9 mouse cellular contexts compared by ENCODE assay signal in genomic region chr12:86679991-86680491, GRCm38 (mm10). TPM values are rescaled to one million over a fixed set of nuclear protein-coding genes. Genes with fewer than 3 reads are reported as not detected.
DNase-seq lines count a peak whose midpoint lies in the region; ATAC-seq lines count a peak whose summit lies in the region.
"Had no signal": no experiment of that assay in that cellular context is flagged by ENCODE, and none has a peak within 500 bp of the region (broad histone marks: within the 10 kb centered on the region; RNA-seq: fewer than 3 reads in every experiment).

No protein-coding gene starts in this region.

- peak overlapping the region; percentile 98 for H3K4me2 ChIP-seq in heart, embryonic 12.5 days
- H3K4me2 ChIP-seq in hindbrain, embryonic 15.5 days = peak overlapping the region; percentile 80
- peak overlapping the region; percentile 86 for H3K4me2 ChIP-seq in midbrain, embryonic 15.5 days

- no peaks in the 10 kb centered on the region for H3K36me3 ChIP-seq in heart, embryonic 12.5 days
- peaks cover 22% of the 10 kb centered on the region for H3K36me3 ChIP-seq in embryonic facial prominence, embryonic 10.5 days (replicated peaks)
- no peaks in the 10 kb centered on the region for H3K36me3 ChIP-seq in hindbrain, embryonic 15.5 days
- no peaks in the 10 kb centered on the region for H3K36me3 ChIP-seq in midbrain, embryonic 15.5 days (replicated peaks)

- peak overlapping the region; percentile 64; the same call in 1 of the 2 replicates for H3K27ac ChIP-seq in heart, embryonic 12.5 days (ENCODE audit: poor library complexity, severe bottlenecking)
- peak overlapping the region; percentile 96 for H3K27ac ChIP-seq in embryonic facial prominence, embryonic 10.5 days (replicated peaks)
- H3K27ac ChIP-seq in hindbrain, embryonic 15.5 days (replicated peaks) = peak overlapping the region; percentile 94
- H3K27ac ChIP-seq in midbrain, embryonic 15.5 days = peak overlapping the region; percentile 96

- peak overlapping the region; percentile 81 for H3K4me3 ChIP-seq in heart, embryonic 12.5 days
- peak overlapping the region; percentile 89 for H3K4me3 ChIP-seq in embryonic facial prominence, embryonic 10.5 days
- H3K4me3 ChIP-seq in hindbrain, embryonic 15.5 days = peak overlapping the region; percentile 84
- H3K4me3 ChIP-seq in midbrain, embryonic 15.5 days = peak overlapping the region; percentile 99

- H3K4me1 ChIP-seq in heart, embryonic 12.5 days (replicated peaks) = peaks cover 37% of the 10 kb centered on the region
- peaks cover 44% of the 10 kb centered on the region for H3K4me1 ChIP-seq in embryonic facial prominence, embryonic 10.5 days
- H3K4me1 ChIP-seq in hindbrain, embryonic 15.5 days (replicated peaks) = peaks cover 38% of the 10 kb centered on the region
- H3K4me1 ChIP-seq in midbrain, embryonic 15.5 days = peaks cover 43% of the 10 kb centered on the region

- no peaks in the 10 kb centered on the region for H3K27me3 ChIP-seq in heart, embryonic 12.5 days (replicated peaks)
- peaks cover 13% of the 10 kb centered on the region for H3K27me3 ChIP-seq in embryonic facial prominence, embryonic 10.5 days (replicated peaks; ENCODE audit: low read depth, poor library complexity, severe bottlenecking)
- no peaks in the 10 kb centered on the region for H3K27me3 ChIP-seq in hindbrain, embryonic 15.5 days
- H3K27me3 ChIP-seq in midbrain, embryonic 15.5 days (replicated peaks) = no peaks in the 10 kb centered on the region

- H3K9me3 ChIP-seq in heart, embryonic 12.5 days (replicated peaks) = no peaks in the 10 kb centered on the region
- H3K9me3 ChIP-seq in embryonic facial prominence, embryonic 10.5 days = no peaks in the 10 kb centered on the region
- no peaks in the 10 kb centered on the region for H3K9me3 ChIP-seq in hindbrain, embryonic 15.5 days
- no peaks in the 10 kb centered on the region for H3K9me3 ChIP-seq in midbrain, embryonic 15.5 days

- WGBS in heart, embryonic 12.5 days = 33% methylated on average over 12 of the region's 12 CpGs
- WGBS in embryonic facial prominence, embryonic 10.5 days = 49% methylated on average over 12 of the region's 12 CpGs
- WGBS in hindbrain, embryonic 15.5 days = 14% methylated on average over 12 of the region's 12 CpGs
- WGBS in midbrain, embryonic 15.5 days = 21% methylated on average over 12 of the region's 12 CpGs

- DNase-seq in heart, postnatal 4 days = no peak
- DNase-seq in embryonic facial prominence, embryonic 10.5 days (ENCODE audit: low spot score) = no peak
- DNase-seq in spleen, adult 18-20 months = no peak
- DNase-seq in right cerebral cortex, postnatal 4 days = no peak
- DNase-seq in T-cell, adult 2 months (ENCODE audit: low spot score) = no peak

- H3K9ac ChIP-seq in heart, embryonic 12.5 days = peak overlapping the region; percentile 92
- H3K9ac ChIP-seq in hindbrain, embryonic 15.5 days = peak overlapping the region; percentile 91
- peak overlapping the region; percentile 99 for H3K9ac ChIP-seq in midbrain, embryonic 15.5 days

- ATAC-seq in heart, embryonic 12.5 days (ENCODE audit: insufficient number of reproducible peaks, low FRiP score) = no peak
- no peak for ATAC-seq in hindbrain, embryonic 15.5 days (ENCODE audit: low FRiP score, low read depth)
- no peak for ATAC-seq in midbrain, embryonic 15.5 days (replicated peaks)

RNA-seq across cellular contexts. Expression of gene Vash1, which starts 1.5 kb away (rescaled TPM):
- 10.5 and 11.6 TPM in 2 replicates for polyA plus RNA-seq in heart, embryonic 12.5 days (2016; fragmentation: Nextera tagmentation; extraction: Ambion mirVana)
- 10 to 100 TPM; 53.5 to 56.7 TPM for total RNA-seq in heart, postnatal 4 days (2021)
- polyA plus RNA-seq in embryonic facial prominence, embryonic 10.5 days (2016; fragmentation: Nextera tagmentation; extraction: Ambion mirVana) = 13.5 and 14.7 TPM in 2 replicates
- polyA plus RNA-seq in hindbrain, embryonic 15.5 days (2015; fragmentation: Nextera tagmentation; extraction: Ambion mirVana) = 35.0 and 38.0 TPM in 2 replicates
- 36.6 and 41.6 TPM in 2 replicates for polyA plus RNA-seq in midbrain, embryonic 15.5 days (2015; fragmentation: Nextera tagmentation; extraction: Ambion mirVana)

RNA-seq across cellular contexts. Expression of gene Angel1, which starts 46.2 kb away (rescaled TPM):
- polyA plus RNA-seq in heart, embryonic 12.5 days (2016; fragmentation: Nextera tagmentation; extraction: Ambion mirVana) = 10.6 and 12.3 TPM in 2 replicates
- total RNA-seq in heart, postnatal 4 days (2021) = 1 to 10 TPM; 5.2 to 5.3 TPM
- polyA plus RNA-seq in embryonic facial prominence, embryonic 10.5 days (2016; fragmentation: Nextera tagmentation; extraction: Ambion mirVana) = 14.3 and 15.5 TPM in 2 replicates
- polyA plus RNA-seq in hindbrain, embryonic 15.5 days (2015; fragmentation: Nextera tagmentation; extraction: Ambion mirVana) = 11.4 and 12.0 TPM in 2 replicates
- polyA plus RNA-seq in midbrain, embryonic 15.5 days (2015; fragmentation: Nextera tagmentation; extraction: Ambion mirVana) = 11.5 and 12.8 TPM in 2 replicates

RNA-seq across cellular contexts. Expression of gene Lrrc74a, which starts 54.1 kb away (rescaled TPM):
- not detected in 2 replicates for polyA plus RNA-seq in heart, embryonic 12.5 days (2016; fragmentation: Nextera tagmentation; extraction: Ambion mirVana)
- total RNA-seq in heart, postnatal 4 days (2021) = not detected
- polyA plus RNA-seq in embryonic facial prominence, embryonic 10.5 days (2016; fragmentation: Nextera tagmentation; extraction: Ambion mirVana) = not detected in 2 replicates
- not detected in 2 replicates for polyA plus RNA-seq in hindbrain, embryonic 15.5 days (2015; fragmentation: Nextera tagmentation; extraction: Ambion mirVana)
- not detected in 2 replicates for polyA plus RNA-seq in midbrain, embryonic 15.5 days (2015; fragmentation: Nextera tagmentation; extraction: Ambion mirVana)
- polyA plus RNA-seq: spleen, adult 2 months had no signal
